Mouse (Mus musculus) midbrain, embryonic 11.5 days (tissue): Measurements from ENCODE around the gene Psap. TPM values are rescaled to one million over a fixed set of nuclear protein-coding genes. Genes with fewer than 3 reads are reported as not detected.

Experiments used
- ATAC-seq: fragments of 200-750 bp; cut with Nextera tagmentation; 2 replicates; pipeline ENCODE4 v1.8.0; 2017; ENCODE audit warnings: moderate TSS enrichment, moderate library complexity; ENCODE audit not compliant: low FRiP score
- DNase-seq: peaks from one replicate; pipeline ENCODE4 v3.0.0; 2015; ENCODE audit warnings: low spot score; ENCODE audit errors: missing footprints
- H3K27ac ChIP-seq: fragments of 300-500 bp; sonication (generic); 2 replicates; pipeline ENCODE4 v1.5.1; 2014; ENCODE audit warnings: low read depth, low read length
- H3K27me3 ChIP-seq: fragments of 300-500 bp; sonication (generic); 2 replicates; pipeline ENCODE4 v1.6.1; 2014; ENCODE audit warnings: mild to moderate bottlenecking, low read length, moderate library complexity, mixed read lengths; ENCODE audit not compliant: control insufficient read depth, insufficient read depth
- H3K36me3 ChIP-seq: fragments of 300-500 bp; sonication (generic); 2 replicates; pipeline ENCODE4 v1.6.1; 2014; ENCODE audit warnings: mild to moderate bottlenecking, low read length, moderate library complexity, mixed read lengths; ENCODE audit not compliant: control insufficient read depth, insufficient read depth
- H3K4me1 ChIP-seq: fragments of 300-500 bp; sonication (generic); 2 replicates; pipeline ENCODE4 v1.6.1; 2014; ENCODE audit warnings: low read length; ENCODE audit not compliant: control insufficient read depth, insufficient read depth
- H3K4me2 ChIP-seq: fragments of 300-500 bp; sonication (generic); 2 replicates; pipeline ENCODE4 v1.6.1; 2014; ENCODE audit warnings: mild to moderate bottlenecking, moderate library complexity
- H3K4me3 ChIP-seq: fragments of 300-500 bp; sonication (generic); 2 replicates; pipeline ENCODE4 v1.5.1; 2014; ENCODE audit warnings: low read depth, low read length
- H3K9ac ChIP-seq: fragments of 300-500 bp; sonication (generic); 2 replicates; pipeline ENCODE4 v1.6.1; 2014; ENCODE audit warnings: low read length
- H3K9me3 ChIP-seq: fragments of 300-500 bp; sonication (generic); 2 replicates; pipeline ENCODE4 v1.6.1; 2016; ENCODE audit warnings: low read length; ENCODE audit not compliant: control insufficient read depth
- WGBS: fragments of 180-500 bp; shearing (Covaris S2); extraction: QIAGEN DNeasy Blood & Tissue Kit; methylation state at CpG from one replicate; pipeline ENCODE4 v1.1.7; 2014; 5-methylcytosine and 5-hydroxymethylcytosine counted together
- polyA plus RNA-seq: library from polyadenylated mRNA; unstranded; fragments of >200 nt; fragmentation: Nextera tagmentation; extraction: Ambion mirVana; gene quantifications from 2 replicates; pipeline ENCODE4 v1.2.1, GENCODE M21; 2014

Psap gene
- polyA plus RNA-seq, 1 experiment from 2014 or later = 77.3 TPM

GRCm38 (mm10) chr10:60290739-60291110 lies 13.3 kb downstream of the Psap start:
- no peak overlapping the region for H3K9ac ChIP-seq
- no peak for ATAC-seq
- H3K36me3 ChIP-seq = peaks cover 16% of the 10 kb centered on the region; the same call in 1 of the 2 replicates
- no peaks in the 10 kb centered on the region for H3K27me3 ChIP-seq
- H3K4me2 ChIP-seq = no peak overlapping the region
- no peak for DNase-seq
- 88% methylated on average over 8 of the region's 8 CpGs for WGBS
- H3K4me3 ChIP-seq = no peak overlapping the region
- no peak overlapping the region for H3K27ac ChIP-seq
- H3K4me1 ChIP-seq = peaks cover 18% of the 10 kb centered on the region
- no peaks in the 10 kb centered on the region for H3K9me3 ChIP-seq

GRCm38 (mm10) chr10:60292209-60292608 lies 14.8 kb downstream of the Psap start:
- DNase-seq = no peak
- H3K27ac ChIP-seq = no peak overlapping the region
- no peak overlapping the region for H3K9ac ChIP-seq
- H3K9me3 ChIP-seq = no peaks in the 10 kb centered on the region
- H3K4me3 ChIP-seq = no peak overlapping the region
- H3K36me3 ChIP-seq = peaks cover 16% of the 10 kb centered on the region; the same call in 1 of the 2 replicates
- ATAC-seq = no peak
- H3K27me3 ChIP-seq = no peaks in the 10 kb centered on the region
- H3K4me1 ChIP-seq = 0 out of 2 replicates have a peak, but pooled peaks cover 8% of the 10 kb centered on the region
- 94% methylated on average over 8 of the region's 8 CpGs for WGBS
- no peak overlapping the region for H3K4me2 ChIP-seq

- WGBS = 86% methylated on average over 7 of the region's 7 CpGs
- Histone ChIP-seq H3K4me1 (0 out of 2 replicates have a peak, but pooled peaks cover 6% of the 10 kb centered on the region), H3K27ac (no peak overlapping the region), H3K9ac (no peak overlapping the region), H3K27me3 (no peaks in the 10 kb centered on the region), H3K4me2 (no peak overlapping the region), H3K9me3 (no peaks in the 10 kb centered on the region), H3K36me3 (peaks cover 19% of the 10 kb centered on the region), H3K4me3 (no peak overlapping the region)
- DNase-seq (no peak), ATAC-seq (no peak)
These were observed 17.2 kb downstream of the Psap start for GRCm38 (mm10) chr10:60294621-60295020.

GRCm38 (mm10) chr10:60295356-60295755 lies 17.9 kb downstream of the Psap start:
- Histone ChIP-seq H3K27ac (no peak overlapping the region), H3K9ac (no peak overlapping the region), H3K4me1 (no peaks in the 10 kb centered on the region), H3K9me3 (no peaks in the 10 kb centered on the region), H3K36me3 (peaks cover 25% of the 10 kb centered on the region), H3K27me3 (no peaks in the 10 kb centered on the region), H3K4me2 (no peak overlapping the region), H3K4me3 (no peak overlapping the region)
- DNase-seq = peak; percentile 44
- ATAC-seq = no peak
- WGBS = 84% methylated on average over 3 of the region's 3 CpGs

DNA sequence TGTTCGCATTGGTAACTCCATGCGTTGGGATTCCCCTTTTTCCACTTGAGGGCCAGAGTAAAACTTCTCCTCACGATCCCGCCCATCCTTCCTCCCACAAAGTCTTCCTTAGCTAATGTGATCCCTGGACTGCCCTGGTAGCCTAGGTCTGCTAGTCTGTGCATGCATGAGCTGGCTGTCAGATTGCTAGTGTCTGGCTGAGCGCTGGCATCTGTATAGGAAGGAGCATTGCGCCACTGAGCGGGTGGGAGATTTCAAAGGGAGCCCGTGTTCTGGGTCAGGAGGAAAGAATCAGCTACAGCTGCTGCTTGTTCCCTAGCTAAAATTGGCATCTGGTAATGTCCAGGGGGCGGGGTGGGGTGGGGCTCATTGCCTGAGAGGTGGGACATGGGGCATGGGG lies 18.6 kb downstream of the Psap start:
- Histone ChIP-seq H3K27me3 (no peaks in the 10 kb centered on the region), H3K4me2 (no peak overlapping the region), H3K36me3 (peaks cover 28% of the 10 kb centered on the region), H3K9ac (no peak overlapping the region), H3K27ac (no peak overlapping the region), H3K9me3 (no peaks in the 10 kb centered on the region), H3K4me3 (no peak overlapping the region), H3K4me1 (no peaks in the 10 kb centered on the region)
- 90% methylated on average over 9 of the region's 9 CpGs for WGBS
- no peak for ATAC-seq
- DNase-seq = no peak

- ATAC-seq = no peak
These were observed 22.2 kb downstream of the Psap start for GRCm38 (mm10) chr10:60299636-60300035.

GRCm38 (mm10) chr10:60303419-60303818 lies 26.0 kb downstream of the Psap start:
- DNase-seq (peak; percentile 73), ATAC-seq (no peak)
- no peak overlapping the region for H3K4me3 ChIP-seq
- H3K9ac ChIP-seq = no peak overlapping the region
- no peaks in the 10 kb centered on the region for H3K4me1 ChIP-seq
- WGBS = 83% methylated on average over 17 of the region's 17 CpGs
- no peaks in the 10 kb centered on the region for H3K27me3 ChIP-seq
- peaks cover 8% of the 10 kb centered on the region for H3K36me3 ChIP-seq
- no peak overlapping the region for H3K27ac ChIP-seq
- H3K4me2 ChIP-seq = no peak overlapping the region
- H3K9me3 ChIP-seq = no peaks in the 10 kb centered on the region

More at GRCm38 (mm10) chr10:60299636-60300035, 22.2 kb downstream of the Psap start:
- WGBS = 97% methylated on average over 12 of the region's 12 CpGs
- Histone ChIP-seq H3K4me1 (no peaks in the 10 kb centered on the region), H3K36me3 (peaks cover 18% of the 10 kb centered on the region), H3K4me2 (no peak overlapping the region), H3K27ac (no peak overlapping the region), H3K27me3 (no peaks in the 10 kb centered on the region), H3K4me3 (no peak overlapping the region), H3K9me3 (no peaks in the 10 kb centered on the region), H3K9ac (no peak overlapping the region)
- DNase-seq = no peak

GRCm38 (mm10) chr10:60304854-60305628 lies 27.6 kb downstream of the Psap start:
- H3K27me3 ChIP-seq = no peaks in the 10 kb centered on the region
- H3K4me3 ChIP-seq = no peak overlapping the region
- 66% methylated on average over 15 of the region's 15 CpGs for WGBS
- ATAC-seq = peak; percentile 78
- no peak overlapping the region for H3K27ac ChIP-seq
- H3K9ac ChIP-seq = no peak overlapping the region
- peak; percentile 97 for DNase-seq
- H3K9me3 ChIP-seq = no peaks in the 10 kb centered on the region
- no peaks in the 10 kb centered on the region for H3K4me1 ChIP-seq
- H3K36me3 ChIP-seq = peaks cover 5% of the 10 kb centered on the region; the same call in 1 of the 2 replicates
- no peak overlapping the region for H3K4me2 ChIP-seq

GRCm38 (mm10) chr10:60310629-60311028 lies 33.2 kb downstream of the Psap start:
- H3K27ac ChIP-seq = no peak overlapping the region
- no peak for ATAC-seq
- no peaks in the 10 kb centered on the region for H3K27me3 ChIP-seq

More at GRCm38 (mm10) chr10:60310629-60311028, 33.2 kb downstream of the Psap start:
- H3K4me1 ChIP-seq = no peaks in the 10 kb centered on the region
- no peaks in the 10 kb centered on the region for H3K9me3 ChIP-seq
- no peaks in the 10 kb centered on the region for H3K36me3 ChIP-seq
- no peak for DNase-seq
- H3K4me2 ChIP-seq = no peak overlapping the region
- no peak overlapping the region for H3K4me3 ChIP-seq
- no peak overlapping the region for H3K9ac ChIP-seq
- 92% methylated on average over 13 of the region's 13 CpGs for WGBS
